Mouse (Mus musculus) spleen, adult 2 months (tissue): Measurements from ENCODE around the gene Pheta1.

Experiments used
- CTCF ChIP-seq: fragments of 200-500 bp; IDR thresholded peaks from 2 replicates; pipeline ENCODE4 v1.5.1; 2011; ENCODE audit warnings: mild to moderate bottlenecking, inconsistent platforms; ENCODE audit not compliant: insufficient read depth, insufficient read length, insufficient replicate concordance; ENCODE audit errors: extremely low read depth
- POLR2A ChIP-seq: fragments of 200-500 bp; IDR thresholded peaks from 2 replicates; pipeline ENCODE4 v1.6.1; 2011; ENCODE audit warnings: low read depth, low read length, inconsistent platforms

DNA sequence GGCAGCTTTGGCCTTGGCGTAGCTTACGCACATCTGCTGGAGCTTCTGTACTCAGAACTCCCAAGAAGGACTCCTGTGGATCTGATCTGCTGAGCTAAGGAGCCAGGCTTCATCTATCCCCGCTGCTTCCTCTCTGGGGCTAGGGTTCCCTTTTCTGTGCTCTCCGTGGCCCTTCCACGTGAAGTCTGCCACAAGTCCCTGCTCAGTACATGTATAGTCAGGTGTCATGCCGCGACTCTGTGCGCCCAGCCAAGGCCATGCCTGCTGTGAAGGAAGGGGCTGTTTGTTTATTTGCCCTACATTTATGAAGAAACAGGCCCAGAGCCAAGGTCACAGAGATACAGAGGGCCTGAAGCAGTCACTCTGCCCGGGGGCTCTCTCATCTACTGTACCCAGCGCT lies 6.8 kb upstream of the Pheta1 start:
- TF ChIP-seq CTCF (no peak), POLR2A (no peak)
